Mouse (Mus musculus) R1 (cell line): Measurements from ENCODE around the gene Ms4a3.

Source experiments
- DNase-seq: peaks from one replicate; pipeline ENCODE4 v3.0.0-alpha.2; 2018; ENCODE audit warnings: low read depth, low spot score

Gene Ms4a3

DNA sequence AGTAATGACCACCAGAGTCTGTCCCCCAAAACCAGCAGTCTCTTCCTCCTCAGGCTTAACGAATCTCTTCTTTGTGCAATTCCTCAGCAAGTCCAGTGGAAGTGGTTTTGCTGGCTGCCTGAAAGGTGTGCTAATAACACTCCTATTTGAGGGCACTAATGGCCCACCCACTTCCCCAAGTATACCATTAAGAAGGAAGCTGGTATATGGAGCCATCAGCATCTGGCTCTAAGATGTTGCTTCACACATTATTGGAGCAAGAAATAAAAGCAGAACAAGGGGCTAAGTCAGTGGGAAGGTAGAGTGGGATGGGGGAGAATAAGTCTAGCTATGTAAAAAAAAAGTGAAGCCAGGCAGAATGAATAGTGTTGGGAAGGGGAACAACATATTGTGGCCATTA is at the start of gene Ms4a3:
TSS of gene Ms4a3 (minus strand) at position 120 of the 400 bp plus-strand sequence.
- no peak for DNase-seq

DNA sequence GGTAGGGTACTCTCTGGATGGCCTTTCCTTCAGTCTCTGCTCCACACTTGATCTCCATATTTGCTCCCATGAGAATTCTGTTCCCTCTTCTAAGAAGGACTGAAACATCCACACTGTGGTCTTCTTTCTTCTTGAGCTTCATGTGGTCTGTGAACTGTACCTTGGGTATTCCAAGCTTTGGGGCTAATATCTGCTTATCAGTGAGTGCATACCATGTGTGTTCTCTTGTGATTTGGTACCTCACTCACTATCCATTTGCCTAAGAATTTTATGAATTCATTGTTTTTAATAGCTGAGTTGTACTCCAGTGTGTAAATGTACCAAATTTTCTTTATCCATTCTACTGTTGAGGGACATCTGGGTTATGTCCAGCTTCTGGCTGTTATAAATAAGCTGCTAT is 20.9 kb upstream of the Ms4a3 start:
- DNase-seq, result no peak

DNA sequence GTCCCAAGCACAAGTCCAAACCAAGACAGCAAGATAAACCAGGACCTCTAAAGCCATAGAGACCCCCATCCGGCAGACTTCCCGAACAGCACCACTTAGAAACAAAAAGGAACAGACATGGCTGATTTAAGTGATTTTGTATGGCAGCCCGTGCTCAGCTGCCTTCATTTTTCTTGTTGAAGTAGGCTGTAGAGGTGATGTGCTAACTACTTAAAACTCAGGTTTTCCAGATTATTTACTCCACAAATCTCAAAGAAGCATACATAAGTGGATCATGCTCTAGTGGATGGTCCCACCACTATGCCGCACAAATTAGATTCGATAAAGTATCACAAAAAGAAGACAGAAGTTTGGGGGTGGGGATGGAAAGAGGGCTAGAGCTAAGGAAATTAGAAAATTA is 19.8 kb upstream of the Ms4a3 start, which contains the start of gene Oosp2:
TSS of gene Oosp2 (minus strand) at position 101 of the 400 bp plus-strand sequence.
- DNase-seq, result no peak

DNA sequence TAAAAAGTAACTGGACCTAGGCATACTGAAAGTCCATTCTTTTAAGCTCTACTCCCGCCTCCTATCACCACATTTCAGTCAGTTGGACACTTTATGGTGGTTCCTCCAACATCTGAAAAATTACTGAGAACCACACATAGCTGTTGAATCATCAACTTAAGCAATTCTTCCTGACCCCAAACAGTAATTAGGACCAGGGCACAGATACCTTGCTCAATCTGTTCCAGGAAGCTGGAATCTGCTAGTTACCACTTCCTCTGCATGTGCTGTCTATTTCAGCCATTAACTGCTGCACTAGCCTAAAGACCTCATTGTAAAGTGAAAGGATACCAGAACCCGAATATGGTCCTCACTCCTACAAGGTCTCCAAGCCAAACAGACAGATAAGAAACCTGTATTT is 18.5 kb upstream of the Ms4a3 start:
- DNase-seq, result no peak

DNA sequence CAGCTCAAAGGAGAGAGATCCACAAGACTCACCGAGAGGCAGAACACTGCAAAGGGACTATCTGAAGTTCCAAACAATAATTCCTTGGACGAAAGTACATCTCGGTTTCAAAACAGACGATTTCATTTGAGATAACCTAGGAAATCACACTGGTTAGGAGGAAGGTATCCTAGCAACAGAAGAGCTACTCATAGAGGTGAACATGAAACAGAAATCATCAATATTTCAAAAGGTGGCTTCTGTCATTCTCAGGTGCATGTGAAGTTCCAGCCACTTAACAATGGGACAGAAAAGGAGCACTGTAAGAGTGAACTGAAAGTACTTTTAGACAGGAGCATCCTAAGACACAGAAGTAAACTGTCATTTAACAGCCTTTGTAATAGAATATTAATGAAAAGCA is 8.9 kb upstream of the Ms4a3 start:
- no peak for DNase-seq

DNA sequence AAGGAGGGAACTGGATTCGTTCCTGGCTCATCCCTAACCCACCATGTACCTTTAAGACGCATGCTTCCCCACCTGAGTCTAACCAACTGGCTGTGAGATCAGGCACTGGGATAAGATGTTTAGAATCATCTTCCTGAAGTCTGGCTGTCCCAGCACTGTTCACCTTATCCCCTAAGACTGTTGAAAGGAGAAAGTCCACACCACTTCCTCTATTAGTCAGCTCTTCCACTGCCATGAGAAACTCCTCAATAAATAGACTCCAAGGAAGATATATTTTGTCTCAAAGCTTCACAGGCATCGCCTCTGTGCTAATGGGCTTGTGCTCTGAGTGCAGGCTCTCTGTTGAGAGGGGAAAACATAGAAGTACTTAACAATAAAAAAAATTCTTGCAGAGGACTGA is 5.5 kb upstream of the Ms4a3 start:
- DNase-seq, result no peak

DNA sequence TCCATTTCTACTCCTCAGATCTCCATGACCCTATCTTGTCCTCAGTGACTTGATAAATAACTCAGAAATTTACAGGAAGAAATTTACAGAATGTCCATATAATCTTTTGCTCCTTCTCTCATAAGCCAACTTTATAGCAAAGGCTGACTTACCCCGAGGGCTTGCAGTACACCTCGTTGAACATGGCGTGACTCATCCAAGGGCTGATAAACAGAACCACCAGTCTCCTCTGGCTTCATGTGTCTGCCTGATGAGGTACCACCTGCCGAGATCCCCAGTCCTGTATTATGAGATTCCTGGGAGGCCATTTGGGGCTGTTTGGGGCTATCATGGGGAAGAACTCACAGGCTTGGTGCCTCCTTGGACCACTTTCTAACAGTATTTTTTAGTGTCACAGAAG is 1.6 kb downstream of the Ms4a3 start:
- DNase-seq, result no peak

DNA sequence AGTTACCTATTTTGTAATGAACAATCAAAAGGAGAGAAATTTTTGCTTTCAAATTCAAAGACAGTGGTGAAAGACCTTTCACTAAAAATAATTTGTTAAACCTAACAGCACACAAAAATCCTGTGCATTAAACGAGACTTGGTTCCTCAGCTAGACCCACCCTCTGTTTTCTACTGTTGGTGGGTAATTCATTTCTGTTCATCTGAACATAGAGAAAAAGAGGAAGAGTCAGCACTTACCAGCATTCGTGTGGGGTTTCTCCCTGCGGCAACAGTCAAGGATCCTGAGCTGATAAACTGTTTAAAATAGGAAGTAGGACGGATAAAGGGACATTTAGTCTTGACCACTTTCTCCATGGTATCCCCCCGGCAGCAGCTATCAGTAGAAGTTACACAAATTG is 5.1 kb downstream of the Ms4a3 start:
- no peak for DNase-seq

DNA sequence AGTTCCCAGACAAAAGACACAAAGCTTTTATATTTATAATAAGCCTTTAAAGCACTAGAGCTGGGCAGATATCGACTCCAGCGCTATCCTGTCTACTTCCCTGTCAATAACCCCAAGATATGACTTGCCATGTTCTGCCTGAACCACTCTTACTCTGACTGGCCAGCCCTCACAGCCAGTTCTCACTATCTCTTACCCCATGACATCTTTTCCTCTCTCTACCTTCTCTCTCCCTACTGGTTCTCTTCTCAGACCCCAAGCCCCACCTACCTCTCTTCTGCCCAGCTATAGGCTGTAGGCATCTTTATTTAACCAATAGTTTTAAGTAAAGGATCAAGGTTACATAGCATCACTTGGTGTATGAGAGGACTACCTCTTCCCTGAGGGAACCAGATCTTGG is 6.3 kb downstream of the Ms4a3 start:
- no peak for DNase-seq

DNA sequence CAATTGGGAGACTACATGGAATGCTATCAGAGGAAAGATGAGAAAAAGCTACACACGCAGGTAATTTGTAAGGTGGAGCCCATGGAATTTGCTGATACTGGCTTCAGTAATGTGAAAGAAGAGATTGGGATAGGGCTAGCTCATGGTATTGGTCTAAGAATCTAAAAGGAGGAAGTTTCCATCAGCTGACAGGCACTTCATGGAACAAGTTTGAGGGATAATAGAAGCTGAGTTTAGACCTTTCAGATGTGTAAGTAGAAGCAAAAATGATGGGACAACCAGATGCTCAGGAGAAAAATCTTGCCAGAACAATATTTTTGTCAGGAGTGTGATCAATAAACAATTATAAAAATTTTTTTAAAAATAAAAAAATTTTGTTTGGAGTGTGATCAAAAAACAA is 6.9 kb downstream of the Ms4a3 start:
- DNase-seq, result no peak

DNA sequence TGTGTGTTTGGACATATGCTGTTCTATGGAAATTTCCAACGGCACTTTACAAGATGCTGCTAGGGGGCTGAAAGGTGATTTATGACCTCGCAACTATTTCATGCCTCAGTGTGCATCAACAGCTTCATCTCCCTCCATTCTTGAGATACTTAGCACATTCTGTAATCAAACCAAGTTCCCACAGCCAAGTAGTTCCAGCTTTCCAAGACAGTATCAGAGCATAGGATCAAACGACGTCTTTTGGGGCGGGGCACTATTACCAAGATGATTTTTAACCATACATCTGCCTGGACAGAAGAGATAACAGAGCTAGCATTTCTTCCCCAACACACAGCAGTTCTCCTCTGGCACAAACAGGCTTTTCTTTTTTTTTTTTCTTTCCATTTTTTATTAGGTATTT is 15.4 kb downstream of the Ms4a3 start:
- no peak for DNase-seq

DNA sequence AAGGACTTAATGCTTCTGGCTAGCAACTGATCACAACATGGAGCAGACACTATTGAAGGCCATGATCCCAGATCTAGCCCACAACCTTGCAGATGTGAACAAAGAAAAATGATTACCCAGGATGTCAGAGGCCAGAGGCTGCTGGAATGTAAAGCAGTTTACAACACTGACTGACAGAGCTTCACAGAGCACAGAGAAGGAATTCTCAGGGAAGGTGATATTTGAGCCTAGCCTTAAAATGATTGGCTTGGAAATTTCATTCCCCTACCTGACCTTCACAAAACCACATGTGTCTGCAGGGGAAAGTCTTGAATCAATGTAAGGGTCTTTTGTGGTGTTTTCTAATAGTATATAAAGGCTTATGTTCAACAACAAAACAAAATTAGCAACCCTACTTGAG is 15.9 kb downstream of the Ms4a3 start:
- no peak for DNase-seq

DNA sequence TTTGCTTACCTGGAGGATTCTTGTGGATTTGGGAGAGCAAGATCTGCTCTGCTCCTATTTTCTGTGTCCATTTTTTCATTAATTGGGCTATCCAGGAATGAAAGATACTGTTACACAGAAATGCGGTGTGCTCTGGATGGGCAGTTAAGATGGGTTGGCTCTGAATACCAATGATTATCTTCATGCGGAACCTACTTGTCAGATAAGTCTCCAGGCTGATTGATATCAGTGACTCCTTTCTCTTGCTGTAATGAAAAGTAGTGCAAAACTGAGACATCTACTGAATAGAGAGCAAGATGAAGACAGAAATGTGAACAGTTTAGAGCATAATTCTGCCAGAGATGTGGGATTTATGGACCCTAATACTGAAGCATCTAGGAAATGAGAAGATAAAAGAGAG is 17.1 kb downstream of the Ms4a3 start, which contains the start of gene Ms4a2:
TSS of gene Ms4a2 (minus strand) at position 169 of the 400 bp plus-strand sequence.
- no peak for DNase-seq

DNA sequence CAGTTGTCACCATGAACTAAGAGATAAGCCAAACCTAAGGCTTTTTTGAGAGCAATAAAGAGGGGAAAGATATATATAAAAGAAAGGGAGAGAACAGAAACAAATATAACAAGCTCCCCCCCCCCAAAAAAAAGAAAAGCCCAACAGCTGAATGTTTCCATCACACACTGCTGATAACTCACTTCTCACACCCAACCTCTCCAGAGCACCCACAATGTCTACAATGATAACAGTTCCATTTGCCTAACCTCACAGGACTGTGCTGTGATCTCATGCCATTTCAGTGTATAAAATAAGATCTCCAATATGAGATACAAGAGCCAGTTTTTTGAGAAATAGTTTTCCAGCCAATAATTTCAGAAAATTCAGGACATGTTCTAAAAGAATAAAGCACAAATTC is 22.7 kb downstream of the Ms4a3 start:
- no peak for DNase-seq

DNA sequence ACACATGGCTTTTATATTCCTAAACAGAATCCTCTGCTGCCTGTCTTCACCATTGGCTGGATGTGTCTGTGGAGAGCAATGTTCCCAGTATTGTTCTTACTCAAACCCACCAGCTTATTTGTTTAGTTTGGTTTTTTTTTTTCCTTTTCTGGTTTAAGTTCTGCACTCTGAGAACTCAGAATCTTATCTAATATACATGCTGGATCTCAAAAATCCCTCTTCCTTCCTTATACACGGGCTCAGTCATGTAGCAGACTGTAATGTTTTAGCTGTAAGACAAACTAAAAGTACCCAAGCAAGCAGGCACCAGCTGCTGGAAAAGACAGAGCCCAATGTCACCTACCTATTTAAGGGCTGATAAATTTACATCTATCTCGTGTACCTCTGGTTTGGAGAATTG is 25.8 kb downstream of the Ms4a3 start:
- DNase-seq, result no peak

DNA sequence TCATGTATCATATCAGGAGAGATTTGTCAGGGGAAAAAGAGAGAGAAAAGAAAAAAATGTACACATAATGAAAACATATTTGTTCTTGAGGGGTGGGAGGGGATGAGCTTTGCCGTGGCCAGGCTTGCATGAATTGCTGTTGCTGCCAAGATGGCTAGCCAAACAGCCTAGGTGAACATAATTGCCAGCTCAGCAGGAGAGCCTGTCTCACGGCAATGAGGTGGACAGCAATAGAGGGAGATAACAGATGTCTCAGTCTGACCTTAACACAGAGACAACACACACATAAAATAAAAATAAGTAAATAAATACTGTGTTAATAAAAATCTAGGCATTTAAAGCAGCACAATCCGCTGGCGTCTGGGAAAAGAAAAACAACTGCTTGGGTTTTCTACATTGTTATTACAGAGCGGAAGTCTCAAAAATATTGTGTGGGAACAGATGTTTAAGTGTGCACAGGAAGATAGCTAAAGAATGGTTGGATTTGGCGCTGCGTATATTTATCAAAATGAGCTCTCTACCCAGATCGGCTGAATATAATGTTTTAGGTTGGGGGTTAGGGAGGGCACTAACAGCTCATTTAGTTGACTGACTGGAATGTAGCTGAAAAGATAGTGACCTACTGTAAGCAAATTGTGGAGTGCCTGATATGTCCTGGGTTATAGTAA is 26.7 kb downstream of the Ms4a3 start:
- DNase-seq, result no peak

DNA sequence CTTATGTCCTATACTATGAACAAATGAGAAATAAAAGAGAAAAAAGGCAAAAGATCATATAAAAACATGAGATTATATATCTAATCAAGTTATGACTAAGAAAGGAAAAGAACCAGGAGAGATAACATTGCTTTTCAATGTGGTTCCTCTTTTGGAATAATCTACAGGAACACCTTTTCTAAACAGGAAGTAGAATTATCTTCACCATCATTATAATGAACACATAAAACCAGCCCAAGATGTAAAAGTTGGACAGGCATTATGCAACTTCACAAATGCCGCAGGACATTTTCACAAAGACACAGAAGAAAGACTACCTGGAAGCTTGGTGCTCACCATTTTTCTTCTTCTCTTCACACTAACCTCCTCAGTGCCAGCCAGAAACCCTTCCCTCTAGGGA is 27.6 kb downstream of the Ms4a3 start:
- DNase-seq, result no peak

DNA sequence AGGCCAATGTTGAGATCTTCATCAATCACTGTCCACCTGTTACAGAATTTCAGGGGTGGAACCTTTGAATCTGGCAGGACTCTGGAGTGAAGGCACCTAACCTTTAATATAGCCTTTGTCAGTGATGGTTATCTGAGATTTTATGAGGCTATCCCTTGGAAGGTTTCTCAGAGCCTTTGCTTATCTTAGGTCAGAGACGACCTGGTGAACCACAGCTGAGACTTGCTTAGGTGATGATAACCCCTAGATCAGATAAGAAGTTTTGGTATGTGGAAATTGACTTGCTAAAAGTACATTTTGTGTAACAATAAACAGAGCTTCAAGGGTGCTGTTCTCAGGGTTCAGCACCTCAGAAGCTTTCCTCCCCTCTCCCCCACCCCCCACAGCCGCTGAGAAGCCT is 28.4 kb downstream of the Ms4a3 start:
- no peak for DNase-seq

DNA sequence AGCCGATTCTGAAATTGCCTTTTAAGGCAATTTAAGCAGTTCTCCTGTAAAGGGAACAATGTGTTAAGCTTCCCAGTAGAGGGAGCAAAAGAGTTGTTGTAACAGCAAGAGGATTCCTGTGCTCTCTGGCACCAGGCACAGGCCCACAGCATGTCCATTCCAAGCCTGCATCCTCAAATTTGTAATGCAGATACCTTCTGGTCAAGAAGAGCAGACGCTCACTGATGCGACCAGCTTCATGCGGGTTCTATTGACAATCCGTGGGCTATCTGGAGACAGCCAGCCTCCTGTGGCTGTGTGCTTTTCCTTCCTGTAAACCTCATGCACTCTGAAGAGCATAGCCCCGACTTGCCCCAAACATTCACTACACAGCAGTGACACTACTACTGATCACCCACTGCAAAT is 29.1 kb downstream of the Ms4a3 start:
- DNase-seq, result peak; percentile 82

DNA sequence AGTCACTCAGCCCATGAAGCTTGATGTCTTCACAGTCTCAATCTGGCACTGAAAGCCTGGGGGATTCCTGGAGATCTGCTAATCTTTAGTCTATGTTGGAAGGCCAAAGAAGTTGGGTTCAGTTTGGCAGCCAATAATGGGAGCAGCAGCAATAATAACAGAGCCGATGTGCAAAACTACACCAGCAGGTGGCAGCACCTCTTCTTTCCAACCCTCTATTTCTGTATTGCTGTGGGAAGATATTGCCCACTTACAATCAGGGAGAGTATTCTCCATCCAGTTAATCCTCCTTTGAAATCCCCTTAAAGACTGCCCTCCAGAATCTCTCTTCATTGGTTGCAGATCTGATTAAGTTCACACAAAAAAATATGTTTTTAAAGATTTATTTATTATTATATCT is 32.5 kb downstream of the Ms4a3 start:
- DNase-seq, result peak; percentile 37

DNA sequence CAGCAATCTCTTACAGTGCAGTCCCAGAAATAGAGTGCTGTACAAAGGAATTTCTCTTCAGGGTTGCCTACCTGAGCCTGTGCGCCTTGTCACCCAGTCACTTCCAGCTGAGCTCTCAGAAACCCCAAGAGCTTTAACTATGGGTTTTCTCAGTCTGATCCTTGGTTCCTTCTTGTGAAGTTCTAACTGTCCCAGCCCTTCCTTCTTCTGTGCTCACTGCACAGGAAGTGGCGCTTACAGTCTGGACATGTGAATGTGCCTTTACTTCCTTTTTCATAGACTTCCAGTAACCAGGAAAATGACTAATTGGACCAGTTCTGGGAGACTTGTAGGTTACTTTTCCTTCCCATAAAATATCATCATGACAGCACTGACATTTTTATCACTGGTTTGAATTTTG is 36.0 kb downstream of the Ms4a3 start, which contains the start of gene Ms4a6d:
TSS of gene Ms4a6d (minus strand) at position 247 of the 400 bp plus-strand sequence.
- no peak for DNase-seq

DNA sequence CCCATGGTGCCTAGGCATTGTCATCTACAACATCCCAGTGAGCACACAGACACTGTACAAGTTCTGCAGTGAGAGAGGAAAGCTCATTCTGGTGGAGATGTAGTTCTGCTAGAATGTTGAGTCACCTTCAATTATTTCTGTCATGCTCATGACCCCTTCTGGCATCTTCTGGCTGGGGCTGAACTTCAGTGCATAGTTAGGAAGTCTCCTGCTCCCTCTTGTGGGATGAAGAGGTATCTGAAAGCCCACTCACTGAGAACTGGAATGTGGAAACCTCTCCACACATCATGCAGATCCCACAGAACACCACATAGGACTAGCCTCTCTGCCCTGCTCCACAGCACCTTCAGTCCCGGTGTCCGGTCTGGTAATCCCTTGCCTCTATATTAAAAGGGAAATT is 38.6 kb downstream of the Ms4a3 start:
- DNase-seq, result peak; percentile 55

DNA sequence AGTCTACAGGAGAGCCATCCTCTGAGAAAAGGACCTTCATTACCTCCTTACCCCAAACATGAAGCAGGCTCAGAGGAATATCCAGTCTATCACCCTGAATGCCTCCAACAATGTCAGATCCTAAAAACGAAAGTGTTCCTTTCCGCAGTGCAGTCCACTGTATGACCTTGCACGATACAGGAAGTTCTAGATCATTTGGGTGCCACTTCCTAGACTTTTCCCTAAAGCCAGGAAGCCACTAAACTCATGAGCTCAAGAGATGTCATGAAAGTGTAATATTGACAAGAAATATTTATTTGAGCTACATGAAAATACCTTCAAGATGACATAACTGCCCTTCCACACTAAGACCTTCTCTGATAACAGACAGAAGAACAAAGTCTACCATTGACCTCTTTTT is 39.3 kb downstream of the Ms4a3 start:
- no peak for DNase-seq

DNA sequence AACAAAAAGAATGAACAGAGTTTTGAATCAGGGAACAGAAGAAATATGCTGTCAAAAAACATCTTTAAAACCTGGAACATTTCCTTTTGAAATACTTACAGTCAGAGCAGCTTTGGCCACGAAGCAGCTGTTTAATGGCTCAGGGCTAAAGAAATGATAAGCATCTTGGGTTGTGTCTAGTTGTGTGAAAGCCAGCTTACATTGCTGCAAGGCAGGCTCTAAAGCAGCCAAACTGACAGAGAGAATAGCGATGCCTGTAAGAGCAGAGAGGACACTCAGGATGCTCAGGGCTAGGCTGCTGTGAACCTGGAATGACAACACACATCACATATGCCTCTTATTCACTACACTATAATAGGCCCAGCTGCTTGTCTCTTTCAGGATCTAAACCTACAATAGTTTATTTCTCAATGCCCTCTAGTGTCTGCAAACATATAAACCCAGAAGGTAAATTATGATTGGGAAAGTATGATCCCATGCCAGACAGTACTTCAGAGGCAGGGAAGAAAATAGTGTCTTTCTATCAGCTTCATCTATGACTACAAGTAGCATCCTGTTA is 50.7 kb downstream of the Ms4a3 start:
- DNase-seq, result no peak
